Mouse (Mus musculus): ENCODE data around the gene Kat5. TPM values are rescaled to one million over a fixed set of nuclear protein-coding genes. Genes with fewer than 3 reads are reported as not detected.

Gene Kat5
- 37.1 TPM for polyA plus RNA-seq (2012; fragmentation: generic; extraction: Trizol)

- H3K79me2 ChIP-seq (ENCODE audit: control insufficient read depth, insufficient read depth): peaks cover 7% of the 10 kb centered on the region
Measured at GRCm38 (mm10) chr19:5609547-5610404, at the start of gene Kat5. Gene Kat5 (minus strand): TSS chr19:5610237.

GRCm38 (mm10) chr19:5654720-5655298, 44.8 kb upstream of the Kat5 start:
- TF ChIP-seq E2F4 (IDR thresholded peaks at IDR 0.05; ENCODE audit: insufficient read depth) (no peak), TCF12 (IDR thresholded peaks at IDR 0.05; ENCODE audit: insufficient read depth, poor library complexity, severe bottlenecking) (no peak), MYOD1 (IDR thresholded peaks at IDR 0.05; ENCODE audit: control insufficient read depth in 1 of 3, insufficient read length in 2 of 3, low read depth in 2 of 3) (no peak), MAX (IDR thresholded peaks at IDR 0.05; ENCODE audit: low read depth) (no peak), REST (IDR thresholded peaks at IDR 0.05; ENCODE audit: insufficient read depth, insufficient read length) (no peak), CEBPB (IDR thresholded peaks at IDR 0.05; ENCODE audit: insufficient read depth, poor library complexity, severe bottlenecking) (no peak), SRF (IDR thresholded peaks at IDR 0.05; ENCODE audit: control insufficient read depth, insufficient read length, low read depth) (no peak), POLR2AphosphoS2 (IDR thresholded peaks at IDR 0.05; ENCODE audit: insufficient read length, low read depth) (no peak), TCF3 (IDR thresholded peaks at IDR 0.05; ENCODE audit: insufficient read length, low read depth) (no peak), POLR2A (IDR thresholded peaks at IDR 0.05; ENCODE audit: insufficient read length, low read depth) (no peak), USF1 (IDR thresholded peaks at IDR 0.05; ENCODE audit: low read depth) (no peak), MYOG (IDR thresholded peaks at IDR 0.05; ENCODE audit: control insufficient read depth in 1 of 3, insufficient read depth in 1 of 3, insufficient read length in 2 of 3, low read depth in 2 of 3) (no peak)
- Histone ChIP-seq H3K36me3 (ENCODE audit: control insufficient read depth, insufficient read depth) (no peaks in the 10 kb centered on the region), H3K4me2 (ENCODE audit: low read depth) (no peak overlapping the region), H3ac (ENCODE audit: control insufficient read depth, insufficient read length) (no peak overlapping the region), H3K4me3 (no peak overlapping the region), H3K27me3 (ENCODE audit: control insufficient read depth, insufficient read depth, insufficient read length) (no peaks in the 10 kb centered on the region), H3K79me2 (ENCODE audit: control insufficient read depth, insufficient read depth) (no peaks in the 10 kb centered on the region)

More at GRCm38 (mm10) chr19:5609547-5610404, at the start of gene Kat5:
- Histone ChIP-seq H3K36me3 (ENCODE audit: control insufficient read depth, insufficient read depth) (peaks cover 21% of the 10 kb centered on the region), H3K27me3 (ENCODE audit: control insufficient read depth, insufficient read depth, insufficient read length) (no peaks in the 10 kb centered on the region), H3K4me3 (peak within 1 kb of the TSS; percentile 53), H3ac (ENCODE audit: control insufficient read depth, insufficient read length) (peak within 1 kb of the TSS; percentile 43), H3K4me2 (ENCODE audit: low read depth) (peak within 1 kb of the TSS; percentile 87)
- no peak for TF ChIP-seq TCF3 (IDR thresholded peaks at IDR 0.05; ENCODE audit: insufficient read length, low read depth)
- TF ChIP-seq USF1 (IDR thresholded peaks at IDR 0.05; ENCODE audit: low read depth): peak; percentile 97
- peak; percentile 33 for TF ChIP-seq POLR2AphosphoS2 (IDR thresholded peaks at IDR 0.05; ENCODE audit: insufficient read length, low read depth)
- peak; percentile 55 for TF ChIP-seq POLR2A (IDR thresholded peaks at IDR 0.05; ENCODE audit: insufficient read length, low read depth)

GRCm38 (mm10) chr19:5653969-5654719, 44.1 kb upstream of the Kat5 start:
- Histone ChIP-seq H3K4me3 (no peak overlapping the region), H3K79me2 (ENCODE audit: control insufficient read depth, insufficient read depth) (no peaks in the 10 kb centered on the region), H3K27me3 (ENCODE audit: control insufficient read depth, insufficient read depth, insufficient read length) (no peaks in the 10 kb centered on the region), H3K36me3 (ENCODE audit: control insufficient read depth, insufficient read depth) (no peaks in the 10 kb centered on the region), H3K4me2 (ENCODE audit: low read depth) (no peak overlapping the region), H3ac (ENCODE audit: control insufficient read depth, insufficient read length) (no peak overlapping the region)
- no peak for TF ChIP-seq E2F4 (IDR thresholded peaks at IDR 0.05; ENCODE audit: insufficient read depth)

GRCm38 (mm10) chr19:5652570-5652969, 42.5 kb upstream of the Kat5 start:
- Histone ChIP-seq H3K4me2 (ENCODE audit: low read depth) (no peak overlapping the region), H3K4me3 (no peak overlapping the region), H3K36me3 (ENCODE audit: control insufficient read depth, insufficient read depth) (peaks cover under 1% of the 10 kb centered on the region), H3ac (ENCODE audit: control insufficient read depth, insufficient read length) (no peak overlapping the region), H3K79me2 (ENCODE audit: control insufficient read depth, insufficient read depth) (no peaks in the 10 kb centered on the region), H3K27me3 (ENCODE audit: control insufficient read depth, insufficient read depth, insufficient read length) (no peaks in the 10 kb centered on the region)
- no peak for TF ChIP-seq POLR2AphosphoS2 (IDR thresholded peaks at IDR 0.05; ENCODE audit: insufficient read length, low read depth)
- TF ChIP-seq MAX (IDR thresholded peaks at IDR 0.05; ENCODE audit: low read depth): no peak
- TF ChIP-seq CEBPB (IDR thresholded peaks at IDR 0.05; ENCODE audit: insufficient read depth, poor library complexity, severe bottlenecking): no peak
- TF ChIP-seq POLR2A (IDR thresholded peaks at IDR 0.05; ENCODE audit: insufficient read length, low read depth): no peak
- TF ChIP-seq MYOD1 (IDR thresholded peaks at IDR 0.05; ENCODE audit: control insufficient read depth in 1 of 3, insufficient read length in 2 of 3, low read depth in 2 of 3): no peak
- TF ChIP-seq TCF12 (IDR thresholded peaks at IDR 0.05; ENCODE audit: insufficient read depth, poor library complexity, severe bottlenecking): no peak
- no peak for TF ChIP-seq MYOG (IDR thresholded peaks at IDR 0.05; ENCODE audit: control insufficient read depth in 1 of 3, insufficient read depth in 1 of 3, insufficient read length in 2 of 3, low read depth in 2 of 3)
- no peak for TF ChIP-seq USF1 (IDR thresholded peaks at IDR 0.05; ENCODE audit: low read depth)
- no peak for TF ChIP-seq E2F4 (IDR thresholded peaks at IDR 0.05; ENCODE audit: insufficient read depth)
- no peak for TF ChIP-seq SRF (IDR thresholded peaks at IDR 0.05; ENCODE audit: control insufficient read depth, insufficient read length, low read depth)
- TF ChIP-seq TCF3 (IDR thresholded peaks at IDR 0.05; ENCODE audit: insufficient read length, low read depth): no peak
- TF ChIP-seq REST (IDR thresholded peaks at IDR 0.05; ENCODE audit: insufficient read depth, insufficient read length): no peak

Measured in myocyte (in vitro differentiated cells).